Mouse (Mus musculus): ENCODE results near the gene Csnk1e. TPM values are rescaled to one million over a fixed set of nuclear protein-coding genes. Genes with fewer than 3 reads are reported as not detected.

The Csnk1e gene
- total RNA-seq (2014; rRNA removed): 323 and 374 TPM in 2 replicates
- polyA plus RNA-seq (2015; fragmentation: Nextera tagmentation; extraction: Ambion mirVana): 158 and 178 TPM in 2 replicates

GRCm38 (mm10) chr15:79455106-79455810 is at the start of gene Csnk1e:
TSS of gene Csnk1e (minus strand) at chr15:79455566.
- H3K4me3 ChIP-seq (ENCODE audit: low read length): peak within 1 kb of the TSS; percentile 30
- H3K36me3 ChIP-seq (ENCODE audit: insufficient read depth, low read length): no peaks in the 10 kb centered on the region
- WGBS: 3% methylated on average over 24 of the region's 24 CpGs
- no peak within 1 kb of the TSS for H3K27ac ChIP-seq
- H3K4me2 ChIP-seq (ENCODE audit: low read depth, low read length): peak within 1 kb of the TSS; percentile 58
- H3K9me3 ChIP-seq (ENCODE audit: low read length): no peaks in the 10 kb centered on the region
- no peak within 1 kb of the TSS; the same call in 1 of the 2 replicates for H3K9ac ChIP-seq (replicated peaks; ENCODE audit: low read length)
- TF ChIP-seq CTCF (IDR thresholded peaks at IDR 0.05; ENCODE audit: low read depth): no peak
- ATAC-seq (peak; percentile 74), DNase-seq (ENCODE audit: low spot score) (peak; percentile 48)
- H3K4me1 ChIP-seq (ENCODE audit: insufficient read depth, low read length): 0 out of 2 replicates have a peak, but pooled peaks cover 8% of the 10 kb centered on the region
- no peaks in the 10 kb centered on the region for H3K27me3 ChIP-seq (ENCODE audit: insufficient read depth, low read length)

GRCm38 (mm10) chr15:79504707-79505452 is 49.5 kb upstream of the Csnk1e start, which contains the start of gene Kcnj4:
TSS of gene Kcnj4 (minus strand) at chr15:79505241.
- Histone ChIP-seq H3K4me2 (ENCODE audit: low read depth, low read length) (peak within 1 kb of the TSS; percentile 98), H3K9ac (replicated peaks; ENCODE audit: low read length) (peak within 1 kb of the TSS; percentile 42), H3K9me3 (ENCODE audit: low read length) (no peaks in the 10 kb centered on the region), H3K4me3 (ENCODE audit: low read length) (peak within 1 kb of the TSS; percentile 51), H3K27me3 (ENCODE audit: insufficient read depth, low read length) (peaks cover 27% of the 10 kb centered on the region; the same call in 1 of the 2 replicates), H3K4me1 (ENCODE audit: insufficient read depth, low read length) (no peaks in the 10 kb centered on the region), H3K27ac (no peak within 1 kb of the TSS), H3K36me3 (ENCODE audit: insufficient read depth, low read length) (no peaks in the 10 kb centered on the region)
- WGBS: 1% methylated on average over 57 of the region's 60 CpGs
- TF ChIP-seq CTCF (IDR thresholded peaks at IDR 0.05; ENCODE audit: low read depth): no peak
- ATAC-seq (peak; percentile 4; the same call in 1 of the 2 replicates), DNase-seq (ENCODE audit: low spot score) (no peak)

GRCm38 (mm10) chr15:79503438-79503837 is 48.1 kb upstream of the Csnk1e start:
- Histone ChIP-seq H3K4me1 (ENCODE audit: insufficient read depth, low read length) (no peaks in the 10 kb centered on the region), H3K27me3 (ENCODE audit: insufficient read depth, low read length) (peaks cover 27% of the 10 kb centered on the region; the same call in 1 of the 2 replicates), H3K9ac (replicated peaks; ENCODE audit: low read length) (no peak overlapping the region), H3K36me3 (ENCODE audit: insufficient read depth, low read length) (no peaks in the 10 kb centered on the region), H3K9me3 (ENCODE audit: low read length) (no peaks in the 10 kb centered on the region), H3K4me2 (ENCODE audit: low read depth, low read length) (no peak overlapping the region), H3K4me3 (ENCODE audit: low read length) (no peak overlapping the region), H3K27ac (no peak overlapping the region)
- 68% methylated on average over 5 of the region's 5 CpGs for WGBS
- TF ChIP-seq CTCF (IDR thresholded peaks at IDR 0.05; ENCODE audit: low read depth): no peak
- no peak for DNase-seq (ENCODE audit: low spot score)
- no peak for ATAC-seq

GRCm38 (mm10) chr15:79502891-79503341 is 47.5 kb upstream of the Csnk1e start:
- Histone ChIP-seq H3K9ac (replicated peaks; ENCODE audit: low read length) (no peak overlapping the region), H3K9me3 (ENCODE audit: low read length) (no peaks in the 10 kb centered on the region), H3K4me3 (ENCODE audit: low read length) (no peak overlapping the region), H3K4me1 (ENCODE audit: insufficient read depth, low read length) (no peaks in the 10 kb centered on the region), H3K27me3 (ENCODE audit: insufficient read depth, low read length) (peaks cover 27% of the 10 kb centered on the region; the same call in 1 of the 2 replicates), H3K4me2 (ENCODE audit: low read depth, low read length) (no peak overlapping the region), H3K27ac (no peak overlapping the region), H3K36me3 (ENCODE audit: insufficient read depth, low read length) (no peaks in the 10 kb centered on the region)
- DNase-seq (ENCODE audit: low spot score) (no peak), ATAC-seq (no peak)
- WGBS: 14% methylated on average over 18 of the region's 18 CpGs
- no peak for TF ChIP-seq CTCF (IDR thresholded peaks at IDR 0.05; ENCODE audit: low read depth)

- H3K36me3 ChIP-seq (ENCODE audit: insufficient read depth, low read length): no peaks in the 10 kb centered on the region
- H3K27ac ChIP-seq: no peak overlapping the region
- no peak overlapping the region for H3K9ac ChIP-seq (replicated peaks; ENCODE audit: low read length)
- TF ChIP-seq CTCF (IDR thresholded peaks at IDR 0.05; ENCODE audit: low read depth): no peak
- H3K4me3 ChIP-seq (ENCODE audit: low read length): no peak overlapping the region
- no peak for DNase-seq (ENCODE audit: low spot score)
- ATAC-seq: no peak
- peaks cover 21% of the 10 kb centered on the region; the same call in 1 of the 2 replicates for H3K27me3 ChIP-seq (ENCODE audit: insufficient read depth, low read length)
- WGBS: 65% methylated on average over 16 of the region's 17 CpGs
- no peaks in the 10 kb centered on the region for H3K4me1 ChIP-seq (ENCODE audit: insufficient read depth, low read length)
- no peak overlapping the region for H3K4me2 ChIP-seq (ENCODE audit: low read depth, low read length)
- H3K9me3 ChIP-seq (ENCODE audit: low read length): no peaks in the 10 kb centered on the region
Observed at GRCm38 (mm10) chr15:79500110-79500509, 44.7 kb upstream of the Csnk1e start.

- Histone ChIP-seq H3K4me2 (ENCODE audit: low read depth, low read length) (peak overlapping the region; percentile 31), H3K9me3 (ENCODE audit: low read length) (no peaks in the 10 kb centered on the region), H3K36me3 (ENCODE audit: insufficient read depth, low read length) (no peaks in the 10 kb centered on the region), H3K27me3 (ENCODE audit: insufficient read depth, low read length) (no peaks in the 10 kb centered on the region), H3K4me3 (ENCODE audit: low read length) (no peak overlapping the region), H3K9ac (replicated peaks; ENCODE audit: low read length) (no peak overlapping the region), H3K27ac (no peak overlapping the region), H3K4me1 (ENCODE audit: insufficient read depth, low read length) (no peaks in the 10 kb centered on the region)
- no peak for TF ChIP-seq CTCF (IDR thresholded peaks at IDR 0.05; ENCODE audit: low read depth)
- no peak for DNase-seq (ENCODE audit: low spot score)
- ATAC-seq: no peak
- 37% methylated on average over 18 of the region's 18 CpGs for WGBS
Observed at GRCm38 (mm10) chr15:79493527-79493926, 38.2 kb upstream of the Csnk1e start.
